Comparison of ENCODE assay signal across 8 mouse cellular contexts in genomic region chr7:99555862-99556261, GRCm38 (mm10). TPM values are rescaled to one million over a fixed set of nuclear protein-coding genes. Genes with fewer than 3 reads are reported as not detected.
DNase-seq lines count a peak whose midpoint lies in the region; ATAC-seq and TF ChIP-seq lines count a peak whose summit lies in the region.

No protein-coding gene starts in this region.

- peak; percentile 28 to 38 for DNase-seq in CD8-positive naive resting alpha-beta T cell, adult 2 months (ENCODE audit: low read depth in 2 of 2, low spot score in 2 of 2)
- DNase-seq in Patski (ENCODE audit: low read depth, low spot score), result no peak
- peak; percentile 73 to 87 for DNase-seq in kidney, postnatal 36 days
- DNase-seq in lung, adult 18-20 months, result peak; percentile 78
- DNase-seq in right cerebral cortex, postnatal 14 days, result peak; percentile 70

- H3K4me3 ChIP-seq in heart, embryonic 12.5 days, result no peak overlapping the region

- CTCF ChIA-PET in Patski (lab: Charles Lee), result interaction anchor here (1.1 to 3.5 kb wide), 7 partner anchors 9 to 57 kb away, joined by 3 to 29 read pairs (median 6); no protein-coding TSS in a partner anchor

- POLR2A ChIA-PET in Patski (lab: Charles Lee), result interaction anchor here (1.2 kb wide), 1 partner anchor 34 kb away, joined by 3 read pairs; no protein-coding TSS in a partner anchor

- no peaks in the 10 kb centered on the region for H3K27me3 ChIP-seq in Patski
- no peaks in the 10 kb centered on the region for H3K27me3 ChIP-seq in heart, embryonic 12.5 days (replicated peaks)

- peaks cover 9% of the 10 kb centered on the region; the same call in 1 of the 2 replicates for H3K36me3 ChIP-seq in heart, embryonic 12.5 days

- in situ Hi-C loops in Patski (cut with MboI; ENCODE audit: low pct_unique_long_range_greater_than_20kb), result loop anchor here (5.0 kb wide), 1 partner anchor 54 kb away; no protein-coding TSS in a partner anchor

- H3K9me3 ChIP-seq in heart, embryonic 12.5 days (replicated peaks), result no peaks in the 10 kb centered on the region

- ATAC-seq in Patski, result no peak
- ATAC-seq in common myeloid progenitor, adult 5-6 weeks (replicated peaks; ENCODE audit: low read depth, poor library complexity, severe bottlenecking), result peak; percentile 81
- ATAC-seq in heart, embryonic 12.5 days (ENCODE audit: insufficient number of reproducible peaks, low FRiP score), result peak; percentile 37; the same call in 1 of the 2 replicates
- ATAC-seq in inflammation-experienced regulatory T-cells, adult 6 months, result no peak

- peak; percentile 93 for TF ChIP-seq CTCF in Patski (IDR thresholded peaks at IDR 0.05)

- 25% methylated on average over 6 of the region's 6 CpGs for WGBS in heart, embryonic 12.5 days

- peaks cover 45% of the 10 kb centered on the region for H3K4me1 ChIP-seq in heart, embryonic 12.5 days (replicated peaks)

- no peak overlapping the region for H3K4me2 ChIP-seq in heart, embryonic 12.5 days

- H3K27ac ChIP-seq in heart, embryonic 12.5 days (ENCODE audit: poor library complexity, severe bottlenecking), result no peak overlapping the region

- no peak overlapping the region for H3K9ac ChIP-seq in heart, embryonic 12.5 days

RNA-seq across cellular contexts. Expression of gene Arrb1, which starts 20.6 kb away (rescaled TPM):
- 11.7 TPM for polyA plus RNA-seq in Patski (2021)
- 45.4 and 48.7 TPM in 2 replicates for total RNA-seq in common myeloid progenitor, adult 5-6 weeks (2017)
- 13.4 and 14.5 TPM in 2 replicates for polyA plus RNA-seq in heart, embryonic 12.5 days (2016; fragmentation: Nextera tagmentation; extraction: Ambion mirVana)
- 10 to 100 TPM in 2 of 3 experiments, 1 to 10 TPM in 1; 6.1 to 11.1 (median 10.6) TPM for polyA plus RNA-seq in inflammation-experienced regulatory T-cells, adult 6 months (2017; shearing (Covaris generic))

Comparison
In these comparisons a context has a peak if more than half of its experiments do, and no peak if none do; other contexts are left out.
1. ATAC-seq: peak in common myeloid progenitor, adult 5-6 weeks (single experiment) and heart, embryonic 12.5 days (single experiment); none in Patski (single experiment) and inflammation-experienced regulatory T-cells, adult 6 months (single experiment).